ENCODE assay signal across 7 mouse cellular contexts in genomic region chr2:128428651-128429633, GRCm38 (mm10).
DNase-seq lines count a peak whose midpoint lies in the region; ATAC-seq and TF ChIP-seq lines count a peak whose summit lies in the region.

No protein-coding gene starts in this region.

- TF ChIP-seq EP300 in liver, postnatal 0 days (IDR thresholded peaks at IDR 0.05; ENCODE audit: low read depth), result no peak

- H3K4me2 ChIP-seq in intestine, embryonic 14.5 days (ENCODE audit: low read length), result peak overlapping the region; percentile 22
- peak overlapping the region; percentile 59 for H3K4me2 ChIP-seq in liver, postnatal 0 days (ENCODE audit: low read depth, low read length)

- no peak for TF ChIP-seq POLR2A in small intestine, adult 2 months (IDR thresholded peaks at IDR 0.05; ENCODE audit: low read depth, low read length)

- H3K4me1 ChIP-seq in E14TG2a.4 (replicated peaks; ENCODE audit: low read depth, low read length), result peaks cover 57% of the 10 kb centered on the region
- H3K4me1 ChIP-seq in intestine, embryonic 14.5 days (replicated peaks; ENCODE audit: control insufficient read depth, insufficient read depth, low read length), result peaks cover 19% of the 10 kb centered on the region
- peaks cover 8% of the 10 kb centered on the region; the same call in 1 of the 2 replicates for H3K4me1 ChIP-seq in liver, postnatal 0 days (ENCODE audit: insufficient read depth)
- peaks cover 11% of the 10 kb centered on the region; the same call in 1 of the 2 replicates for H3K4me1 ChIP-seq in small intestine, adult 2 months (ENCODE audit: control insufficient read depth, insufficient read depth, insufficient read length, low read length)

- H3K36me3 ChIP-seq in E14TG2a.4 (ENCODE audit: insufficient read depth, low read length), result no peaks in the 10 kb centered on the region
- H3K36me3 ChIP-seq in intestine, embryonic 14.5 days (ENCODE audit: control insufficient read depth, insufficient read depth, low read length), result no peaks in the 10 kb centered on the region
- H3K36me3 ChIP-seq in liver, postnatal 0 days (replicated peaks; ENCODE audit: insufficient read depth, low read length), result no peaks in the 10 kb centered on the region
- no peaks in the 10 kb centered on the region for H3K36me3 ChIP-seq in small intestine, adult 2 months (ENCODE audit: control insufficient read depth, insufficient read depth, low read length)

- DNase-seq in adrenal gland, adult 18-20 months (ENCODE audit: low spot score in 2 of 2), result peak; percentile 32 to 33
- peak; percentile 57 to 60 for DNase-seq in gastrocnemius, postnatal 36 days
- no peak for DNase-seq in intestine, embryonic 14.5 days (ENCODE audit: low spot score)
- DNase-seq in liver, postnatal 0 days, result peak; percentile 36
- DNase-seq in right cerebral cortex, postnatal 25 days, result no peak

- H3K4me3 ChIP-seq in E14TG2a.4 (replicated peaks; ENCODE audit: low read length), result peak overlapping the region; percentile 54
- no peak overlapping the region for H3K4me3 ChIP-seq in intestine, embryonic 14.5 days (ENCODE audit: low read depth, low read length)
- peak overlapping the region; percentile 49 for H3K4me3 ChIP-seq in liver, postnatal 0 days (ENCODE audit: low read depth, low read length)
- H3K4me3 ChIP-seq in small intestine, adult 2 months (ENCODE audit: low read depth, low read length), result peak overlapping the region; percentile 59

- no peak overlapping the region for H3K27ac ChIP-seq in intestine, embryonic 14.5 days (ENCODE audit: low read depth)
- peak overlapping the region; percentile 80 for H3K27ac ChIP-seq in liver, postnatal 0 days (ENCODE audit: low read depth)
- peak overlapping the region; percentile 60 for H3K27ac ChIP-seq in small intestine, adult 2 months (ENCODE audit: insufficient read depth, low read depth, low read length)

- H3K27me3 ChIP-seq in E14TG2a.4 (ENCODE audit: insufficient read depth, low read length), result no peaks in the 10 kb centered on the region; the same call in 1 of the 2 replicates
- no peaks in the 10 kb centered on the region for H3K27me3 ChIP-seq in intestine, embryonic 14.5 days (replicated peaks; ENCODE audit: control insufficient read depth, insufficient read depth, low read length)
- H3K27me3 ChIP-seq in liver, postnatal 0 days (ENCODE audit: insufficient read depth, low read length), result no peaks in the 10 kb centered on the region
- H3K27me3 ChIP-seq in small intestine, adult 2 months (ENCODE audit: control insufficient read depth, insufficient read depth, low read length), result no peaks in the 10 kb centered on the region; the same call in 1 of the 2 replicates

- 36% methylated on average over 18 of the region's 18 CpGs for whole genome bisulfite sequencing in intestine, embryonic 14.5 days
- WGBS in liver, postnatal 0 days (ENCODE audit: insufficient replicate concordance), result 15% methylated on average over 18 of the region's 18 CpGs
- 49% methylated on average over 18 of the region's 18 CpGs for WGBS in small intestine, adult 2 months

- no peak for TF ChIP-seq CTCF in E14TG2a.4 (conservative IDR thresholded peaks at IDR 0.05; ENCODE audit: low read length)
- TF ChIP-seq CTCF in liver, postnatal 0 days (IDR thresholded peaks at IDR 0.05; ENCODE audit: low read depth), result no peak
- no peak for TF ChIP-seq CTCF in small intestine, adult 2 months (IDR thresholded peaks at IDR 0.05; ENCODE audit: extremely low read depth, insufficient read length, insufficient replicate concordance, low read depth, low read length)

- intact Hi-C loops in gastrocnemius, postnatal 36 days (cut with DNase I), result no loop called here

- H3K9me3 ChIP-seq in E14TG2a.4 (ENCODE audit: low read length), result peaks cover 2% of the 10 kb centered on the region
- H3K9me3 ChIP-seq in intestine, embryonic 14.5 days (ENCODE audit: control insufficient read depth, low read length), result no peaks in the 10 kb centered on the region
- no peaks in the 10 kb centered on the region for H3K9me3 ChIP-seq in liver, postnatal 0 days (ENCODE audit: low read length)

- H3K9ac ChIP-seq in intestine, embryonic 14.5 days (ENCODE audit: low read length), result no peak overlapping the region; the same call in 1 of the 2 replicates
- peak overlapping the region; percentile 67 for H3K9ac ChIP-seq in liver, postnatal 0 days (replicated peaks)

- ATAC-seq in intestine, embryonic 14.5 days (replicated peaks; ENCODE audit: low FRiP score, low TSS enrichment, low read depth), result no peak
- ATAC-seq in liver, postnatal 0 days, result peak; percentile 49; the same call in 1 of the 2 replicates

Comparison
In these comparisons a context has a peak if more than half of its experiments do, and no peak if none do; other contexts are left out.
1. DNase-seq: peak in adrenal gland, adult 18-20 months (2 of 2), gastrocnemius, postnatal 36 days (2 of 2) and liver, postnatal 0 days (single experiment); none in intestine, embryonic 14.5 days (single experiment) and right cerebral cortex, postnatal 25 days (single experiment).